Mouse (Mus musculus) thymus, adult 2 months (tissue): Measurements from ENCODE around the gene Tmem30b. TPM values are rescaled to one million over a fixed set of nuclear protein-coding genes. Genes with fewer than 3 reads are reported as not detected.

ENCODE experiments used
- DNase-seq: peaks from one replicate; pipeline ENCODE4 v3.0.0; 2021
- H3K27ac ChIP-seq: fragments of 200-500 bp; 2 replicates; pipeline ENCODE4 v1.5.1; 2012; ENCODE audit warnings: low read length, control low read depth; ENCODE audit not compliant: control insufficient read depth, insufficient read depth
- H3K27me3 ChIP-seq: fragments of 200-500 bp; 2 replicates; pipeline ENCODE4 v1.6.1; 2012; ENCODE audit warnings: mild to moderate bottlenecking, low read length, moderate library complexity, mixed read lengths; ENCODE audit not compliant: control insufficient read depth, insufficient read depth
- H3K36me3 ChIP-seq: fragments of 200-500 bp; 2 replicates; pipeline ENCODE4 v1.6.1; 2012; ENCODE audit warnings: mild to moderate bottlenecking, low read length, moderate library complexity; ENCODE audit not compliant: control insufficient read depth, insufficient read depth
- H3K4me1 ChIP-seq: fragments of 200-500 bp; replicated peaks from 2 replicates; pipeline ENCODE4 v1.6.1; 2012; ENCODE audit warnings: low read length; ENCODE audit not compliant: control insufficient read depth, insufficient read depth
- H3K4me3 ChIP-seq: fragments of 200-500 bp; 2 replicates; pipeline ENCODE4 v1.5.1; 2012; ENCODE audit warnings: mild to moderate bottlenecking, low read length, control low read depth, moderate library complexity; ENCODE audit not compliant: control insufficient read depth, insufficient read depth
- CTCF ChIP-seq: fragments of 200-500 bp; IDR thresholded peaks from 2 replicates; pipeline ENCODE4 v1.5.1; 2012; ENCODE audit warnings: mild to moderate bottlenecking, control low read depth, low read length, moderate library complexity, borderline replicate concordance; ENCODE audit not compliant: control insufficient read depth, poor library complexity, insufficient read depth; ENCODE audit errors: extremely low read depth
- POLR2A ChIP-seq: fragments of 200-500 bp; IDR thresholded peaks from 2 replicates; pipeline ENCODE4 v1.6.1; 2012; ENCODE audit warnings: mild to moderate bottlenecking, low read length, control low read depth, moderate library complexity; ENCODE audit not compliant: control insufficient read depth, poor library complexity, insufficient read depth; ENCODE audit errors: extremely low read depth
- WGBS: fragments of 180-500 bp; shearing (Covaris S2); methylation state at CpG from one replicate; pipeline ENCODE4 v1.1.7; 2018; 5-methylcytosine and 5-hydroxymethylcytosine counted together
- polyA plus RNA-seq: library from polyadenylated mRNA; depleted of rRNA; stranded (reverse); fragments of >200 nt; gene quantifications from 2 replicates; pipeline ENCODE4 v1.2.3, GENCODE M21; 2012

Gene Tmem30b
- polyA plus RNA-seq, 1 experiment: 4.3 TPM

GRCm38 (mm10) chr12:73560091-73560490, 13.9 kb upstream of the Tmem30b start:
- DNase-seq: peak; percentile 24
- H3K27ac ChIP-seq: no peak overlapping the region
- H3K27me3 ChIP-seq: no peaks in the 10 kb centered on the region
- no peak overlapping the region for H3K4me3 ChIP-seq
- 68% methylated on average over 7 of the region's 7 CpGs for WGBS
- H3K36me3 ChIP-seq: no peaks in the 10 kb centered on the region
- H3K4me1 ChIP-seq: no peaks in the 10 kb centered on the region; the same call in 1 of the 2 replicates
- no peak for TF ChIP-seq CTCF
- no peak for TF ChIP-seq POLR2A

DNA sequence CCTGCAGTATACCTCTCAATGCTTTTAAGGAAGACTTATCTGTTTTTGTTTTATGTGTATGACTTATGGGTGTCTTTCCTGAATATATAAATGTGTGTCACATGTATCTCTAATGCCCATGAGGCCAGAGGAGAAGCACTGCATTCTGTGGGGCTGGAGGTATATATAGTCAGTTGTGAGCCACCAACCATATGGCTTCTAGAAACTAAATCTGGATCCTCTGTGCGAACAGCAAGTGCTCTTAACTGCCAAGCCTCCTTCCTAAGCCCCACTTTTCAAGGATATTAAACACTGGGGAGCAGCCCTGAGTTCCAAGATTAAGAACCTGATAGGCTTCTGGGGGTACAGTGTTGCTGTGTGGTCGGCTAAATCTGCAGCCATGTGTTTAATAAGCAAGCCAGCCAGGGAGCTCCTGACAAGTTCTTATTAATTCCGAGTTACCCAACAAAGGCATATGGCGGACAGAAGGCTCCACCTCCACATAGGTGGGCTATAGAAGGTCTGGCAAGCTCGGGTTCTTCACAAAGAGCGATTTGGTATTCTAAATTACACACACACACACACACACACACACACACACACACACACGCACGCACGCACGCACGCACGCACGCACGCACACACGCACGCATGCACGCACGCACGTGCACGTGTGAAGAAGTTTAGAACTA, 12.5 kb upstream of the Tmem30b start:
- Histone ChIP-seq H3K4me3 (no peak overlapping the region), H3K27ac (no peak overlapping the region), H3K4me1 (no peaks in the 10 kb centered on the region; the same call in 1 of the 2 replicates), H3K27me3 (no peaks in the 10 kb centered on the region), H3K36me3 (no peaks in the 10 kb centered on the region)
- TF ChIP-seq POLR2A (no peak), CTCF (no peak)
- DNase-seq: no peak
- WGBS: 90% methylated on average over 20 of the region's 20 CpGs

DNA sequence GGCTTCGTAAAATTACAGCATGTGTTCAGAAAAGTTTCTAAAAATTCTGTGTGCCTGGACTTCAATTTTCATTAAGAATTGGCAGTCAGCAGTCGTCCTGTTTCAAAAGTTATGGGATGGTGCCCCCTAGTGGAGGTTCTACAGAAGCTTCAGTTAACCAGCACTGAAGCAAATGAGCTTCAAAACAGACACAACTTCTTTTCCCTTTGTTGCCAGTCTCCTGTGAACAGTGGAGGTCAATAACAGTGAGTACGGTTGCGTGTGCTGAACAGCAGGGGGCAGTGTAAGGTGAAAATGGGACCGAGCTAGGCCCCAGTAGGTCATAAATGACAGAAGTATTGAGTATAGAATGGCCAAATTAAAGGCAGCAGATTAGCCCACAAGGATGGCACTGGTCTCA, 8.0 kb upstream of the Tmem30b start:
- WGBS: 7% methylated on average over 5 of the region's 5 CpGs
- H3K4me3 ChIP-seq: no peak overlapping the region
- no peaks in the 10 kb centered on the region; the same call in 1 of the 2 replicates for H3K4me1 ChIP-seq
- DNase-seq: peak; percentile 67
- no peaks in the 10 kb centered on the region; the same call in 1 of the 2 replicates for H3K27me3 ChIP-seq
- no peaks in the 10 kb centered on the region for H3K36me3 ChIP-seq
- no peak for TF ChIP-seq POLR2A
- TF ChIP-seq CTCF: no peak
- no peak overlapping the region for H3K27ac ChIP-seq

DNA sequence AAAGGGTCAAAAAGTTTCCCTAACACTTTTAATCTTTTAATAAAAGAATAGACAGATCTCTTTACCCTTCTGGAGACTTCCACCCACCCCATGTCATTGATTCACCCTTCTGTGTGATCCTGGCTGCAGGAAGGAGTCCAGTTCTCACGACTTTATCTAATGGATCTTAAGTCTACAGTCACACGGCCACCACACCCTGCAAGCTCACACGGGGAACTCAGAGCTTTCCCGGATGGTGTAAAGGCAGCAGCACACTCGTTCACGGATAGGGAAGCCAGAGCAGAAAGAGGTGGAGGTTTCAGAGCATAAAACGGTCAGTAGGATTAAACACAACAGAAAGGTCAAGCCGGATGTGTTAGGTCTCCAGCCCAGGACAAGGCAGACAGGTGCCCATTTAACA, 2.1 kb upstream of the Tmem30b start:
- H3K27me3 ChIP-seq: peaks cover 12% of the 10 kb centered on the region; the same call in 1 of the 2 replicates
- no peak overlapping the region for H3K4me3 ChIP-seq
- H3K36me3 ChIP-seq: no peaks in the 10 kb centered on the region
- WGBS: 78% methylated on average over 8 of the region's 8 CpGs
- peaks cover 11% of the 10 kb centered on the region for H3K4me1 ChIP-seq
- TF ChIP-seq POLR2A: no peak
- no peak for TF ChIP-seq CTCF
- H3K27ac ChIP-seq: no peak overlapping the region
- DNase-seq: no peak

- Histone ChIP-seq H3K4me3 (no peak overlapping the region), H3K27me3 (peaks cover 12% of the 10 kb centered on the region; the same call in 1 of the 2 replicates), H3K36me3 (no peaks in the 10 kb centered on the region), H3K4me1 (peaks cover 11% of the 10 kb centered on the region), H3K27ac (no peak overlapping the region)
- TF ChIP-seq CTCF: no peak
- no peak for TF ChIP-seq POLR2A
- DNase-seq: no peak
- 53% methylated on average over 10 of the region's 10 CpGs for WGBS
Observed at GRCm38 (mm10) chr12:73547646-73548045, 1.5 kb upstream of the Tmem30b start.

GRCm38 (mm10) chr12:73545672-73546085, 513 bp downstream of the Tmem30b start:
- WGBS: 3% methylated on average over 55 of the region's 55 CpGs
- no peak overlapping the region for H3K27ac ChIP-seq
- H3K4me3 ChIP-seq: peak overlapping the region; percentile 40
- peaks cover 11% of the 10 kb centered on the region for H3K4me1 ChIP-seq
- H3K36me3 ChIP-seq: no peaks in the 10 kb centered on the region
- 0 out of 2 replicates have a peak, but pooled peaks have one; percentile 17 for TF ChIP-seq CTCF
- TF ChIP-seq POLR2A: no peak
- peaks cover 12% of the 10 kb centered on the region; the same call in 1 of the 2 replicates for H3K27me3 ChIP-seq
- peak; percentile 59 for DNase-seq
